Mouse (Mus musculus) hindbrain, postnatal 0 days (tissue): ENCODE results near the gene Fam173b. TPM values are rescaled to one million over a fixed set of nuclear protein-coding genes. Genes with fewer than 3 reads are reported as not detected.
A peak's percentile ranks its signal among the peaks of the same experiment; 100 is the strongest.

Experiments
- ATAC-seq: fragments of 200-750 bp; cut with Nextera tagmentation; 2 replicates; pipeline ENCODE4 v1.8.0; 2017; ENCODE audit warnings: mild to moderate bottlenecking, moderate TSS enrichment, moderate library complexity
- DNase-seq: peaks from one replicate; pipeline ENCODE4 v3.0.0-alpha.2; 2015; ENCODE audit warnings: low spot score
- H3K27ac ChIP-seq: fragments of 300-500 bp; sonication (generic); 2 replicates; pipeline ENCODE4 v1.5.1; 2014; ENCODE audit warnings: mild to moderate bottlenecking
- H3K27me3 ChIP-seq: fragments of 300-500 bp; sonication (generic); 2 replicates; pipeline ENCODE4 v1.6.1; 2014; ENCODE audit warnings: low read length, mixed read lengths; ENCODE audit not compliant: insufficient read depth
- H3K36me3 ChIP-seq: fragments of 300-500 bp; sonication (generic); 2 replicates; pipeline ENCODE4 v1.6.1; 2014; ENCODE audit warnings: low read length, mixed read lengths; ENCODE audit not compliant: insufficient read depth
- H3K4me1 ChIP-seq: fragments of 300-500 bp; sonication (generic); 2 replicates; pipeline ENCODE4 v1.6.1; 2014; ENCODE audit warnings: antibody characterized with exemption, low read length, mixed read lengths; ENCODE audit not compliant: insufficient read depth
- H3K4me2 ChIP-seq: fragments of 300-500 bp; sonication (generic); 2 replicates; pipeline ENCODE4 v1.6.1; 2014; ENCODE audit warnings: low read depth, mild to moderate bottlenecking, low read length, moderate library complexity, mixed read lengths
- H3K4me3 ChIP-seq: fragments of 300-500 bp; sonication (generic); 2 replicates; pipeline ENCODE4 v1.5.1; 2014; ENCODE audit warnings: low read length
- H3K9ac ChIP-seq: fragments of 300-500 bp; sonication (generic); replicated peaks from 2 replicates; pipeline ENCODE4 v1.6.1; 2014; ENCODE audit warnings: mild to moderate bottlenecking, low read length, moderate library complexity, mixed read lengths
- H3K9me3 ChIP-seq: fragments of 300-500 bp; sonication (generic); 2 replicates; pipeline ENCODE4 v1.6.1; 2016; ENCODE audit warnings: low read length, mixed read lengths
- CTCF ChIP-seq: IDR thresholded peaks from 2 replicates; pipeline ENCODE4 v1.5.1; 2016; ENCODE audit warnings: antibody characterized with exemption, control low read depth, low read depth
- WGBS: fragments of 180-500 bp; shearing (Covaris S2); extraction: QIAGEN DNeasy Blood & Tissue Kit; methylation state at CpG from one replicate; pipeline ENCODE4 v1.1.7; 2014; 5-methylcytosine and 5-hydroxymethylcytosine counted together
- polyA plus RNA-seq: library from polyadenylated mRNA; unstranded; fragments of >200 nt; fragmentation: Nextera tagmentation; extraction: Ambion mirVana; gene quantifications from 2 replicates; pipeline ENCODE4 v1.2.1, GENCODE M21; 2015
- total RNA-seq: library from RNA; depleted of rRNA; stranded (reverse); fragments of >200 nt; gene quantifications from 2 replicates; pipeline ENCODE4 v1.2.3, GENCODE M21; 2014

The Fam173b gene
- total and polyA plus RNA-seq, 2 experiments from 2014 or later: 8.2 to 12.5 TPM

- Histone ChIP-seq H3K9ac (no peak overlapping the region), H3K9me3 (no peaks in the 10 kb centered on the region), H3K4me3 (peak overlapping the region; percentile 90; the same call in 1 of the 2 replicates), H3K4me1 (peaks cover 8% of the 10 kb centered on the region; the same call in 1 of the 2 replicates), H3K4me2 (peak overlapping the region; percentile 71), H3K27ac (no peak overlapping the region), H3K36me3 (peaks cover 14% of the 10 kb centered on the region), H3K27me3 (no peaks in the 10 kb centered on the region)
- DNase-seq: no peak
- WGBS: 75% methylated on average over 4 of the region's 4 CpGs
- TF ChIP-seq CTCF: no peak
- no peak for ATAC-seq
Measured at GRCm38 (mm10) chr15:31599834-31600233, 1.8 kb upstream of the Fam173b start.

GRCm38 (mm10) chr15:31601279-31601645, 390 bp upstream of the Fam173b start:
- H3K9me3 ChIP-seq: no peaks in the 10 kb centered on the region
- no peaks in the 10 kb centered on the region for H3K27me3 ChIP-seq
- 0 out of 2 replicates have a peak, but pooled peaks cover 2% of the 10 kb centered on the region for H3K36me3 ChIP-seq
- TF ChIP-seq CTCF: no peak
- peak overlapping the region; percentile 90 for H3K4me3 ChIP-seq
- H3K27ac ChIP-seq: peak overlapping the region; percentile 90
- WGBS: under 1% methylated on average over 33 of the region's 33 CpGs
- H3K9ac ChIP-seq: peak overlapping the region; percentile 85
- peaks cover 8% of the 10 kb centered on the region; the same call in 1 of the 2 replicates for H3K4me1 ChIP-seq
- H3K4me2 ChIP-seq: peak overlapping the region; percentile 71
- DNase-seq (no peak), ATAC-seq (peak; percentile 85)

- peak; percentile 88 for DNase-seq
- Histone ChIP-seq H3K9me3 (no peaks in the 10 kb centered on the region), H3K9ac (peak overlapping the region; percentile 85), H3K4me3 (peak overlapping the region; percentile 90), H3K4me2 (peak overlapping the region; percentile 57), H3K4me1 (peaks cover 8% of the 10 kb centered on the region; the same call in 1 of the 2 replicates), H3K36me3 (no peaks in the 10 kb centered on the region), H3K27me3 (no peaks in the 10 kb centered on the region), H3K27ac (peak overlapping the region; percentile 90)
- TF ChIP-seq CTCF: peak; percentile 76
- ATAC-seq: peak; percentile 67
- 2% methylated on average over 15 of the region's 15 CpGs for WGBS
Measured at GRCm38 (mm10) chr15:31602426-31602825, 774 bp downstream of the Fam173b start.

- ATAC-seq (no peak), DNase-seq (no peak)
- H3K4me2 ChIP-seq: peak overlapping the region; percentile 57
- WGBS: 86% methylated on average over 13 of the region's 13 CpGs
- H3K9ac ChIP-seq: no peak overlapping the region
- no peak for TF ChIP-seq CTCF
- H3K36me3 ChIP-seq: no peaks in the 10 kb centered on the region
- peaks cover 8% of the 10 kb centered on the region; the same call in 1 of the 2 replicates for H3K4me1 ChIP-seq
- no peaks in the 10 kb centered on the region for H3K27me3 ChIP-seq
- H3K27ac ChIP-seq: peak overlapping the region; percentile 90
- no peaks in the 10 kb centered on the region for H3K9me3 ChIP-seq
- 0 out of 2 replicates have a peak overlapping the region, but pooled peaks have one; percentile 90 for H3K4me3 ChIP-seq
Measured at GRCm38 (mm10) chr15:31603113-31603512, 1.5 kb downstream of the Fam173b start.

GRCm38 (mm10) chr15:31606821-31607220, 5.2 kb downstream of the Fam173b start:
- no peak overlapping the region for H3K4me2 ChIP-seq
- H3K9me3 ChIP-seq: no peaks in the 10 kb centered on the region
- H3K27me3 ChIP-seq: no peaks in the 10 kb centered on the region
- no peak overlapping the region for H3K4me3 ChIP-seq
- no peak for TF ChIP-seq CTCF
- DNase-seq: no peak
- H3K27ac ChIP-seq: no peak overlapping the region
- H3K36me3 ChIP-seq: no peaks in the 10 kb centered on the region
- H3K9ac ChIP-seq: no peak overlapping the region
- H3K4me1 ChIP-seq: no peaks in the 10 kb centered on the region
- 66% methylated on average over 6 of the region's 6 CpGs for WGBS
- ATAC-seq: no peak

GRCm38 (mm10) chr15:31611027-31611426, 9.4 kb downstream of the Fam173b start:
- ATAC-seq (peak; percentile 75; the same call in 1 of the 2 replicates), DNase-seq (peak; percentile 73)
- Histone ChIP-seq H3K9ac (no peak overlapping the region), H3K4me3 (no peak overlapping the region), H3K4me1 (no peaks in the 10 kb centered on the region), H3K9me3 (no peaks in the 10 kb centered on the region), H3K36me3 (no peaks in the 10 kb centered on the region), H3K4me2 (no peak overlapping the region), H3K27me3 (no peaks in the 10 kb centered on the region), H3K27ac (no peak overlapping the region)
- peak; percentile 75 for TF ChIP-seq CTCF
- 48% methylated on average over 3 of the region's 3 CpGs for WGBS

- H3K4me3 ChIP-seq: no peak overlapping the region
- H3K4me1 ChIP-seq: no peaks in the 10 kb centered on the region
- H3K27me3 ChIP-seq: no peaks in the 10 kb centered on the region
- H3K9ac ChIP-seq: no peak overlapping the region
- no peak for TF ChIP-seq CTCF
- H3K36me3 ChIP-seq: 0 out of 2 replicates have a peak, but pooled peaks cover 2% of the 10 kb centered on the region
- ATAC-seq (no peak), DNase-seq (no peak)
- no peaks in the 10 kb centered on the region for H3K9me3 ChIP-seq
- 95% methylated on average over 4 of the region's 4 CpGs for WGBS
- no peak overlapping the region for H3K4me2 ChIP-seq
- no peak overlapping the region for H3K27ac ChIP-seq
Measured at GRCm38 (mm10) chr15:31611976-31612375, 10.3 kb downstream of the Fam173b start.
